Mouse (Mus musculus) central nervous system, embryonic 18 days (tissue): ENCODE measurements around the gene Drd2. TPM values are rescaled to one million over a fixed set of nuclear protein-coding genes. Genes with fewer than 3 reads are reported as not detected.

Experiments used
- polyA plus RNA-seq: library from polyadenylated mRNA; depleted of rRNA; stranded (reverse); fragments of >200 nt; gene quantifications from 2 replicates; pipeline ENCODE4 v1.2.3, GENCODE M21; 2012; rRNA removed

The Drd2 gene
- 11.6 and 16.0 TPM in 2 replicates for polyA plus RNA-seq

DNA sequence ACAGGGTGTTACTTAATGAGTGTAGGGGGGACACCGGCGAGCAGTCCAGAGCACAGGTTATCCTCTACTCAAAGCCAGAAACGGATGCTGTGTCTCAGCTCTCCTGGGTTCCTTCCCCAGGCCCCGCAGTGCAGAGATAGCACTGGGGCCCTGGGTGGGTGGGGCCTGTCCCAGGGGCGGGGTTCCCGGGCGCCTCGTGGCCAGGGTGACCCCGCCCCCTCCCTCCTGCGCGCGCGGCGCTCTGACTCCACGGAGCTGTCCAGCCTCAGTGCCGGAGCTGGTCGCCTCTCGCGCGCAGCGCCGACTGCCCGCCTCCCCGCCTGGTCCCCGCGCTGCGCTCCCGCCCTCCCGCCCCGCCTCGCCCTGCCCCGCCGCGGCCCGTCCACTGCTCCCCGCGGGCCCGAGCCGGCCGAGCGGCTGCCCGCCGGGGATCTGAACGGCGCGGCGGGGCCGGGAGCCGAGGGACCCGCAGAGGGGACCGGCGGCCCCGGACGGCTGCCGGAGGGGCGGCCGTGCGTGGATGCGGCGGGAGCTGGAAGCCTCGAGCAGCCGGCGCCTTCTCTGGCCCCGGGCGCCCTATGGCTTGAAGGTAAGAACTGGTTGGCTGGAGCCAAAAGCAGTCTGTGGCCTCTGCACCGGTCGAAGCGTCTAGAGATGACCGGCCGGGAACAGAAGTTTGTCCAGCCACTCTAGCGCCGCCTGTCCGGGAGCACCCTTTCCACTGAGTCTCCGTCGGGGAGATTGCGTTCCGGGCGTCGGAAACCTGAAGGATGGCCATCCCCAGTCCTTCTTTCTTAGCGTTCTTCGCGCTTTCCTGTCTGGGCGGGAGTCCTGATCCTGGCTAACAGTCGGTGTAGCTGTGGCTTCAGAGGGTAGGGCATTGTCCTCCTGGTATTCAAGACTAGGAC is at the start of gene Drd2:
Gene Drd2, plus strand, starts transcription at position 492 of the 908 bp plus-strand sequence.

DNA sequence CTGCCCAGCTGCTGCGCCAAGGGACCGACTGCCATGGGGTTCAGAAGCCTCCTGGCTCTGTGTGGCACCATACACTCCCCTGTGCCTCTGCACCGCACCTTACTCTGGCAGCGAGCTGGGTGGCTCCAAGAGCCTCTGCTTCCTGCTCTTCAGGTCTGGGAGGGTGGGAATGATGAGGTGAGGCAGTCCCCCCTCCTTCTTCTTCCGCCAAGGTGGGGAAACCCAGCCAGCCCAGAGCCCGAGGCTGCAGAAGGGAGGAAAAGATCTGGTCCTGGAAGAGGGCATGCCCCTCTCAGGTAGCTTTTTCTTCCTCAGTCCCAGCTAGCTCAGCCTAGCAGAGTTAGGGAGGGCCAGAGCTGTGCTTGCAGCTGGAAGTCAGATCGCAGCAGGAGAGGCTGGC is 86.5 kb downstream of the Drd2 start, which contains the start of gene Ankk1:
Gene Ankk1, minus strand, starts transcription at position 101 of the 400 bp plus-strand sequence.

Other genes starting within 250 kb of the Drd2 start
- not detected in 2 replicates for gene Gm4894, start 90.1 kb upstream of the Drd2 start, polyA plus RNA-seq
- 0.03 and 0.04 TPM in 2 replicates for gene Ankk1, start 86.4 kb downstream of the Drd2 start, polyA plus RNA-seq
- gene Ttc12, start 145.6 kb downstream of the Drd2 start, polyA plus RNA-seq = 1.8 and 2.1 TPM in 2 replicates